Mouse (Mus musculus): ENCODE measurements around the gene Barx1. TPM values are rescaled to one million over a fixed set of nuclear protein-coding genes. Genes with fewer than 3 reads are reported as not detected.

Barx1 gene
- not detected in 2 replicates for polyA plus RNA-seq (2021; fragmentation: Nextera tagmentation)
- long read RNA-seq, experiment 1: 0 reads
- long read RNA-seq, experiment 2: 0 reads

GRCm38 (mm10) chr13:48662431-48663143, at the start of gene Barx1:
Gene Barx1, plus strand, starts transcription at chr13:48662998.

GRCm38 (mm10) chr13:48625433-48626184, 37.2 kb upstream of the Barx1 start, which contains the start of gene Ptpdc1:
Gene Ptpdc1, minus strand, starts transcription at chr13:48625664.

Other genes with a start within 250 kb of the Barx1 start
- gene Zfp169, start 149.5 kb upstream of the Barx1 start, polyA plus RNA-seq (2021; fragmentation: Nextera tagmentation): 7.7 and 9.8 TPM in 2 replicates
- 1.4 and 1.8 TPM in 2 replicates for gene A830005F24Rik, start 149.4 kb upstream of the Barx1 start, polyA plus RNA-seq (2021; fragmentation: Nextera tagmentation)
- gene Ptpdc1, start 37.3 kb upstream of the Barx1 start, polyA plus RNA-seq (2021; fragmentation: Nextera tagmentation): 8.1 and 8.6 TPM in 2 replicates
- 1.5 and 1.6 TPM in 2 replicates for gene Phf2, start 208.1 kb downstream of the Barx1 start, polyA plus RNA-seq (2021; fragmentation: Nextera tagmentation)

Measured in layer of hippocampus, adult 6 months (tissue).